18 mouse cellular contexts compared by ENCODE assay signal in the genomic region with DNA sequence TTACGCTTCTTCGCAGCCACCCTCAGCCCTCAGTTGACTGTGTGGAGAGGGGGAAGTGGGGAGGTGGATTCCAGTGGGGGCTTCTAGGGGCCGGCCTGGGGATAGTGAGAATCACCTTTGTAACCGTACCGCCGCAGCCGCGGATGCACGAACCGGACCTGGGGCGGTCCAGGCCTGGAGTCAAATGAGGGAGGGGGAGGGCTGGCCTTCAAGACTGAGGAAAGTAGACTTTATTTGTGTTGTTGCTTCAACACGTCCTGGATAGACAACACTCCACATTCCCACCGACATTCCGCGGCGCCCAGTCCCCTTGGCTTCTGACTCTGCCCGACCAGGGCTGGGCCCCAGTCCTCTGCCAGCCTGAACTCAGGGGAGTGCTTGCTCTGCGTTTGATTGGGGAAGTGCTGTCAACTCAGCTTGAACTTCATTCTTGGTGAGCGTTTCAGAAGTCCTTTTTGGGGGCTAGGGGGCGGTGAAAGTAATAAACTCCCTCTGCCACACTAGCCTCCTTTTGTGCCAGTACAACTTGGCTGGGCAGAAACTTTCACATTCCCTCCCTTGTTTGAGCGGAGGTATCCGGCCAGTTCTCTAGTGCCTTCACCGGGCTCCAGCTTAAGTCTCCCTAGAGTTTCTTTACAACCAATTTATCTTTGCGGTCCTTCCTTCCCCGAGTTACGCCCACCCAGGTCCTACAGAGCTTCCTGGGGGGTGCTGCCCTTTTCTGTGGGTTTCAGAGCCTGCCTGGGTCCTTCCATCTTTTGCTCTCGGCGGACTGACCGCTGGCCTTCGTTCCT. TPM values are rescaled to one million over a fixed set of nuclear protein-coding genes. Genes with fewer than 3 reads are reported as not detected.
DNase-seq lines count a peak whose midpoint lies in the region; ATAC-seq and TF ChIP-seq lines count a peak whose summit lies in the region.
"Had no signal": no experiment of that assay in that cellular context is flagged by ENCODE, and none has a peak within 500 bp of the region (broad histone marks: within the 10 kb centered on the region; RNA-seq: fewer than 3 reads in every experiment).

No protein-coding gene starts in this region.

- TF ChIP-seq EP300 in lung, postnatal 0 days (IDR thresholded peaks at IDR 0.05), result no peak

- no peak for TF ChIP-seq CTCF in midbrain, postnatal 0 days (IDR thresholded peaks at IDR 0.05)
- TF ChIP-seq CTCF in lung, postnatal 0 days (IDR thresholded peaks at IDR 0.05), result no peak

- H3K27ac ChIP-seq in kidney, embryonic 16.5 days (ENCODE audit: low read length), result no peak overlapping the region
- H3K27ac ChIP-seq in limb, embryonic 12.5 days, result no peak overlapping the region
- no peak overlapping the region for H3K27ac ChIP-seq in midbrain, postnatal 0 days (ENCODE audit: low read depth, low read length)
- H3K27ac ChIP-seq in lung, postnatal 0 days (ENCODE audit: low read length), result no peak overlapping the region

- DNase-seq in embryo, embryonic 9.5 days (ENCODE audit: extremely low spot score), result peak; percentile 35
- no peak for DNase-seq in embryo, embryonic 10 days (ENCODE audit: low spot score)
- DNase-seq in kidney, postnatal 14 days, result no peak
- DNase-seq in midbrain, postnatal 0 days (ENCODE audit: low spot score), result no peak
- DNase-seq in lung, postnatal 0 days (ENCODE audit: low spot score), result no peak
- DNase-seq in layer of hippocampus, adult 9-10 months (ENCODE audit: low spot score), result no peak
- DNase-seq: adrenal gland, postnatal 25 days; cerebellum, postnatal 25 days had no signal

- H3K9me3 ChIP-seq in kidney, embryonic 16.5 days (ENCODE audit: low read length), result no peaks in the 10 kb centered on the region
- no peaks in the 10 kb centered on the region for H3K9me3 ChIP-seq in limb, embryonic 12.5 days
- H3K9me3 ChIP-seq in midbrain, postnatal 0 days (ENCODE audit: low read length), result no peaks in the 10 kb centered on the region
- H3K9me3 ChIP-seq in lung, postnatal 0 days (ENCODE audit: low read length), result no peaks in the 10 kb centered on the region

- ATAC-seq in kidney, embryonic 16.5 days (ENCODE audit: low FRiP score, low TSS enrichment), result 0 out of 2 replicates have a peak, but pooled peaks have one; percentile 43
- no peak for ATAC-seq in limb, embryonic 12.5 days (ENCODE audit: insufficient number of reproducible peaks, insufficient read depth, low FRiP score, low TSS enrichment, low read depth)
- no peak for ATAC-seq in midbrain, postnatal 0 days (ENCODE audit: low FRiP score)
- ATAC-seq in lung, postnatal 0 days, result no peak
- ATAC-seq: intestine, embryonic 16.5 days had no signal

- H3K4me3 ChIP-seq in kidney, embryonic 16.5 days (ENCODE audit: low read length), result no peak overlapping the region
- H3K4me3 ChIP-seq in limb, embryonic 12.5 days (replicated peaks), result 0 out of 2 replicates have a peak overlapping the region, but pooled peaks have one; percentile 4
- no peak overlapping the region for H3K4me3 ChIP-seq in midbrain, postnatal 0 days (ENCODE audit: low read depth, low read length)
- no peak overlapping the region for H3K4me3 ChIP-seq in lung, postnatal 0 days (ENCODE audit: low read depth, low read length)
- H3K4me3 ChIP-seq: erythroblast, embryonic 14.5 days had no signal

- H3K27me3 ChIP-seq in kidney, embryonic 16.5 days (ENCODE audit: insufficient read depth, low read length), result peaks cover 99% of the 10 kb centered on the region
- H3K27me3 ChIP-seq in limb, embryonic 12.5 days, result peaks cover 99% of the 10 kb centered on the region
- H3K27me3 ChIP-seq in midbrain, postnatal 0 days (ENCODE audit: insufficient read depth, low read length), result peaks cover 76% of the 10 kb centered on the region
- H3K27me3 ChIP-seq in lung, postnatal 0 days (replicated peaks; ENCODE audit: insufficient read depth, low read length), result peaks cover 73% of the 10 kb centered on the region

- no peak overlapping the region for H3K4me2 ChIP-seq in kidney, embryonic 16.5 days (replicated peaks; ENCODE audit: low read depth, low read length)
- H3K4me2 ChIP-seq in limb, embryonic 12.5 days, result peak overlapping the region; percentile 24; the same call in 1 of the 2 replicates
- peak overlapping the region; percentile 12; the same call in 1 of the 2 replicates for H3K4me2 ChIP-seq in midbrain, postnatal 0 days (ENCODE audit: low read depth, low read length, poor library complexity, severe bottlenecking)
- no peak overlapping the region for H3K4me2 ChIP-seq in lung, postnatal 0 days (replicated peaks; ENCODE audit: low read depth, low read length)

- H3K4me1 ChIP-seq in kidney, embryonic 16.5 days (ENCODE audit: insufficient read depth, low read length), result no peaks in the 10 kb centered on the region
- peaks cover 8% of the 10 kb centered on the region for H3K4me1 ChIP-seq in limb, embryonic 12.5 days (replicated peaks)
- no peaks in the 10 kb centered on the region for H3K4me1 ChIP-seq in midbrain, postnatal 0 days (ENCODE audit: insufficient read depth, low read length)
- no peaks in the 10 kb centered on the region for H3K4me1 ChIP-seq in lung, postnatal 0 days (ENCODE audit: insufficient read depth, low read depth, low read length)

- H3K36me3 ChIP-seq in kidney, embryonic 16.5 days (ENCODE audit: insufficient read depth, low read length), result no peaks in the 10 kb centered on the region
- no peaks in the 10 kb centered on the region for H3K36me3 ChIP-seq in limb, embryonic 12.5 days
- no peaks in the 10 kb centered on the region for H3K36me3 ChIP-seq in midbrain, postnatal 0 days (ENCODE audit: insufficient read depth, low read length)
- no peaks in the 10 kb centered on the region for H3K36me3 ChIP-seq in lung, postnatal 0 days (ENCODE audit: insufficient read depth, low read length)

- 1% methylated on average over 30 of the region's 30 CpGs for WGBS in kidney, embryonic 16.5 days
- WGBS in limb, embryonic 12.5 days, result under 1% methylated on average over 30 of the region's 30 CpGs
- WGBS in midbrain, postnatal 0 days, result 7% methylated on average over 30 of the region's 30 CpGs
- WGBS in lung, postnatal 0 days, result 2% methylated on average over 30 of the region's 30 CpGs

- no peak overlapping the region for H3K9ac ChIP-seq in kidney, embryonic 16.5 days (replicated peaks; ENCODE audit: low read length)
- no peak overlapping the region for H3K9ac ChIP-seq in limb, embryonic 12.5 days (replicated peaks)
- no peak overlapping the region for H3K9ac ChIP-seq in midbrain, postnatal 0 days (replicated peaks; ENCODE audit: low read length, poor library complexity, severe bottlenecking)
- no peak overlapping the region for H3K9ac ChIP-seq in lung, postnatal 0 days (replicated peaks; ENCODE audit: low read depth)

RNA-seq across cellular contexts. Expression of gene En1, which starts 12.3 kb away (rescaled TPM):
- 0.06 TPM in 1 of 2 replicates, not detected in the other for polyA plus RNA-seq in kidney, embryonic 16.5 days (2015; fragmentation: Nextera tagmentation; extraction: Ambion mirVana)
- 1.8 TPM in 2 replicates for polyA plus RNA-seq in limb, embryonic 12.5 days (2016; fragmentation: Nextera tagmentation; extraction: Ambion mirVana)
- 32.8 and 40.8 TPM in 2 replicates for total RNA-seq in midbrain, postnatal 0 days (2014; rRNA removed)
- 9.2 and 10.1 TPM in 2 replicates for polyA plus RNA-seq in midbrain, postnatal 0 days (2015; fragmentation: Nextera tagmentation; extraction: Ambion mirVana)
- not detected in 2 replicates for polyA plus RNA-seq in lung, postnatal 0 days (2015; fragmentation: Nextera tagmentation; extraction: Ambion mirVana)
- total RNA-seq: adrenal gland, postnatal 25 days; layer of hippocampus, adult 18-20 months; megakaryocyte progenitor cell, adult 5-6 weeks had no signal
- polyA plus RNA-seq: erythroblast, embryonic 14.5 days; frontal cortex, adult 2 months; gonadal fat pad, adult 2 months; intestine, embryonic 16.5 days; liver, embryonic 16.5 days; spleen, adult 2 months had no signal

Comparison
In these comparisons a context has a peak if more than half of its experiments do, and no peak if none do; other contexts are left out.
1. H3K4me2 ChIP-seq: peak in limb, embryonic 12.5 days (single experiment) and midbrain, postnatal 0 days (single experiment); none in kidney, embryonic 16.5 days (single experiment) and lung, postnatal 0 days (single experiment).